Comparison of ENCODE assay signal across 18 mouse cellular contexts in genomic region chr12:21208172-21208795, GRCm38 (mm10).
A peak's percentile ranks its signal among the peaks of the same experiment; 100 is the strongest.
DNase-seq lines count a peak whose midpoint lies in the region; ATAC-seq and TF ChIP-seq lines count a peak whose summit lies in the region.
"Had no signal": no experiment of that assay in that cellular context is flagged by ENCODE, and none has a peak within 500 bp of the region (broad histone marks: within the 10 kb centered on the region; RNA-seq: fewer than 3 reads in every experiment).

No protein-coding gene starts in this region.

- no peak for TF ChIP-seq RAD21 in CH12.LX (IDR thresholded peaks at IDR 0.05; ENCODE audit: low read depth, low read length)

- H3K36me3 ChIP-seq in intestine, embryonic 15.5 days, result peaks cover 3% of the 10 kb centered on the region; the same call in 1 of the 2 replicates
- H3K36me3 ChIP-seq in intestine, postnatal 0 days (ENCODE audit: control insufficient read depth, insufficient read depth), result no peaks in the 10 kb centered on the region; the same call in 1 of the 2 replicates
- H3K36me3 ChIP-seq in CH12.LX (replicated peaks in 1 of 2; ENCODE audit: control insufficient read depth in 1 of 2, insufficient read depth in 1 of 2, low read length in 1 of 2), result no peaks in the 10 kb centered on the region
- peaks cover 11% of the 10 kb centered on the region for H3K36me3 ChIP-seq in small intestine, adult 2 months (ENCODE audit: control insufficient read depth, insufficient read depth, low read length)

- H3K9ac ChIP-seq in intestine, embryonic 15.5 days, result no peak overlapping the region
- no peak overlapping the region for H3K9ac ChIP-seq in intestine, postnatal 0 days (ENCODE audit: low read depth, low read length)
- no peak overlapping the region for H3K9ac ChIP-seq in CH12.LX (ENCODE audit: insufficient read depth, low read depth)
- H3K9ac ChIP-seq: forebrain, embryonic 13.5 days; hindbrain, embryonic 13.5 days; limb, embryonic 15.5 days; lung, embryonic 15.5 days; neural tube, embryonic 12.5 days had no signal

- no peak for TF ChIP-seq EP300 in CH12.LX (IDR thresholded peaks at IDR 0.05; ENCODE audit: low read length)

- peaks cover 24% of the 10 kb centered on the region for H3K4me1 ChIP-seq in intestine, embryonic 15.5 days (replicated peaks)
- no peaks in the 10 kb centered on the region for H3K4me1 ChIP-seq in intestine, postnatal 0 days (replicated peaks; ENCODE audit: control insufficient read depth, insufficient read depth, low read length)
- H3K4me1 ChIP-seq in CH12.LX (ENCODE audit: control insufficient read depth in 1 of 2, insufficient read depth in 2 of 2), result peaks cover 0 to 28% of the 10 kb centered on the region in 2 experiments; a peak in 3 of 4 replicates
- H3K4me1 ChIP-seq in small intestine, adult 2 months (ENCODE audit: control insufficient read depth, insufficient read depth, insufficient read length, low read length), result peaks cover 45% of the 10 kb centered on the region

- peak overlapping the region; percentile 44; the same call in 1 of the 2 replicates for H3K27ac ChIP-seq in intestine, embryonic 15.5 days
- no peak overlapping the region for H3K27ac ChIP-seq in intestine, postnatal 0 days (ENCODE audit: low read depth, low read length)
- no peak overlapping the region for H3K27ac ChIP-seq in CH12.LX (ENCODE audit: insufficient read depth, low read depth)
- H3K27ac ChIP-seq in small intestine, adult 2 months (ENCODE audit: insufficient read depth, low read depth, low read length), result peak overlapping the region; percentile 63
- H3K27ac ChIP-seq: forebrain, embryonic 13.5 days; hindbrain, embryonic 13.5 days; limb, embryonic 15.5 days; lung, embryonic 15.5 days; midbrain, embryonic 10.5 days; neural tube, embryonic 12.5 days had no signal

- dilution Hi-C loops in CH12.LX (cut with MboI; ENCODE audit: extremely low pct_ligation_motif_present, extremely low pct_unique_long_range_greater_than_20kb, low sequenced_read_pairs), result no loop called here

- H3K4me2 ChIP-seq in intestine, embryonic 15.5 days (replicated peaks), result no peak overlapping the region
- H3K4me2 ChIP-seq in intestine, postnatal 0 days (replicated peaks; ENCODE audit: low read depth), result no peak overlapping the region
- H3K4me2 ChIP-seq in CH12.LX (ENCODE audit: insufficient read depth, low read depth, poor library complexity, severe bottlenecking), result no peak overlapping the region
- H3K4me2 ChIP-seq: forebrain, embryonic 13.5 days; hindbrain, embryonic 13.5 days; limb, embryonic 15.5 days; lung, embryonic 15.5 days; neural tube, embryonic 12.5 days had no signal

- H3K9me3 ChIP-seq in intestine, embryonic 15.5 days, result no peaks in the 10 kb centered on the region
- H3K9me3 ChIP-seq in intestine, postnatal 0 days (ENCODE audit: control insufficient read depth), result no peaks in the 10 kb centered on the region
- H3K9me3 ChIP-seq in CH12.LX (replicated peaks; ENCODE audit: low read length), result no peaks in the 10 kb centered on the region
- H3K9me3 ChIP-seq: forebrain, embryonic 13.5 days; hindbrain, embryonic 13.5 days; limb, embryonic 15.5 days; lung, embryonic 15.5 days; midbrain, embryonic 10.5 days; neural tube, embryonic 12.5 days had no signal

- H3K79me2 ChIP-seq in CH12.LX (replicated peaks; ENCODE audit: control insufficient read depth, extremely low read depth, insufficient read depth, poor library complexity, severe bottlenecking), result no peaks in the 10 kb centered on the region

- TF ChIP-seq CTCF in intestine, postnatal 0 days (IDR thresholded peaks at IDR 0.05; ENCODE audit: low read depth), result no peak
- TF ChIP-seq CTCF in CH12.LX (conservative IDR thresholded peaks at IDR 0.05 in 1 of 2, IDR thresholded peaks at IDR 0.05 in 1 of 2; ENCODE audit: low read depth in 2 of 2, low read length in 2 of 2), result no peak
- TF ChIP-seq CTCF in small intestine, adult 2 months (IDR thresholded peaks at IDR 0.05; ENCODE audit: extremely low read depth, insufficient read length, insufficient replicate concordance, low read depth, low read length), result no peak

- DNase-seq in CH12.LX (ENCODE audit: extremely low read depth), result peak; percentile 14
- DNase-seq in layer of hippocampus, postnatal 25 days (ENCODE audit: extremely low spot score in 1 of 2, low spot score in 1 of 2), result no peak
- DNase-seq in urinary bladder, adult 2 months (ENCODE audit: low spot score), result no peak
- DNase-seq: cerebellum, adult 9-11 months; gastrocnemius, postnatal 10 days; kidney, adult 11 months; kidney, postnatal 36 days; layer of hippocampus, adult 9-11 months had no signal

- H3K27me3 ChIP-seq in intestine, embryonic 15.5 days (replicated peaks), result no peaks in the 10 kb centered on the region
- H3K27me3 ChIP-seq in intestine, postnatal 0 days (replicated peaks; ENCODE audit: control insufficient read depth, insufficient read depth, low read length), result no peaks in the 10 kb centered on the region
- H3K27me3 ChIP-seq in CH12.LX (replicated peaks), result no peaks in the 10 kb centered on the region
- H3K27me3 ChIP-seq in small intestine, adult 2 months (ENCODE audit: control insufficient read depth, insufficient read depth, low read length), result no peaks in the 10 kb centered on the region
- H3K27me3 ChIP-seq: forebrain, embryonic 13.5 days; hindbrain, embryonic 13.5 days; limb, embryonic 15.5 days; lung, embryonic 15.5 days; neural tube, embryonic 12.5 days had no signal

- no peak for ATAC-seq in intestine, embryonic 15.5 days
- ATAC-seq in intestine, postnatal 0 days, result no peak
- peak; percentile 85 to 87 for ATAC-seq in hematopoietic stem cell, adult 5-6 weeks (replicated peaks in 1 of 2; ENCODE audit: insufficient read depth in 1 of 2, low FRiP score in 2 of 2, low TSS enrichment in 1 of 2, low read depth in 1 of 2, poor library complexity in 2 of 2, severe bottlenecking in 2 of 2)
- ATAC-seq: forebrain, embryonic 13.5 days had no signal

- H3K4me3 ChIP-seq in intestine, embryonic 15.5 days (replicated peaks), result no peak overlapping the region
- no peak overlapping the region for H3K4me3 ChIP-seq in intestine, postnatal 0 days (ENCODE audit: low read depth, low read length)
- no peak overlapping the region for H3K4me3 ChIP-seq in CH12.LX (replicated peaks in 1 of 3; ENCODE audit: low read depth in 2 of 3, low read length in 2 of 3, poor library complexity in 1 of 3)
- no peak overlapping the region for H3K4me3 ChIP-seq in small intestine, adult 2 months (ENCODE audit: low read depth, low read length)
- H3K4me3 ChIP-seq: forebrain, embryonic 13.5 days; hindbrain, embryonic 13.5 days; limb, embryonic 15.5 days; lung, embryonic 15.5 days; midbrain, embryonic 10.5 days; neural tube, embryonic 12.5 days had no signal

- 73% methylated on average over 11 of the region's 11 CpGs for WGBS in intestine, embryonic 15.5 days
- WGBS in intestine, postnatal 0 days, result 53% methylated on average over 11 of the region's 11 CpGs
- 33% methylated on average over 11 of the region's 11 CpGs for WGBS in small intestine, adult 2 months

- in situ Hi-C loops in CH12.LX (cut with MboI; ENCODE audit: low pct_ligation_motif_present, low pct_unique_long_range_greater_than_20kb, low sequenced_read_pairs), result no loop called here

- TF ChIP-seq POLR2A in CH12.LX (IDR thresholded peaks at IDR 0.05; ENCODE audit: low read depth, low read length), result no peak
- no peak for TF ChIP-seq POLR2A in small intestine, adult 2 months (IDR thresholded peaks at IDR 0.05; ENCODE audit: low read depth, low read length)

TF ChIP-seq in CH12.LX, 34 proteins besides CTCF, POLR2A, EP300 and RAD21:
- no peak for TF ChIP-seq HCFC1 (IDR thresholded peaks at IDR 0.05; ENCODE audit: low read depth, low read length)
- TF ChIP-seq TCF12 (IDR thresholded peaks at IDR 0.05; ENCODE audit: low read depth, low read length), result no peak
- no peak for TF ChIP-seq MAX (IDR thresholded peaks at IDR 0.05; ENCODE audit: low read length)
- TF ChIP-seq NELFE (IDR thresholded peaks at IDR 0.05; ENCODE audit: low read depth, low read length), result no peak
- no peak for TF ChIP-seq NRF1 (IDR thresholded peaks at IDR 0.05; ENCODE audit: low read depth, low read length)
- no peak for TF ChIP-seq E2F4 (IDR thresholded peaks at IDR 0.05; ENCODE audit: insufficient replicate concordance, low read depth, low read length)
- TF ChIP-seq POLR2AphosphoS2 (IDR thresholded peaks at IDR 0.05; ENCODE audit: low read depth, low read length), result no peak
- TF ChIP-seq JUND (conservative IDR thresholded peaks at IDR 0.05; ENCODE audit: low read depth, low read length), result no peak
- no peak for TF ChIP-seq SMC3 (IDR thresholded peaks at IDR 0.05; ENCODE audit: low read depth, low read length)
- no peak for TF ChIP-seq USF2 (conservative IDR thresholded peaks at IDR 0.05; ENCODE audit: low read depth, low read length)
- no peak for TF ChIP-seq MXI1 (IDR thresholded peaks at IDR 0.05; ENCODE audit: low read depth, low read length)

Comparison
In these comparisons a context has a peak if more than half of its experiments do, and no peak if none do; other contexts are left out.
1. H3K27ac ChIP-seq: peak in intestine, embryonic 15.5 days (single experiment) and small intestine, adult 2 months (single experiment); none in intestine, postnatal 0 days (single experiment) and CH12.LX (single experiment).
2. ATAC-seq: peak in hematopoietic stem cell, adult 5-6 weeks (2 of 2); none in intestine, embryonic 15.5 days (single experiment) and intestine, postnatal 0 days (single experiment).